Mouse (Mus musculus): ENCODE data around the gene Socs7. TPM values are rescaled to one million over a fixed set of nuclear protein-coding genes. Genes with fewer than 3 reads are reported as not detected.
A peak's percentile ranks its signal among the peaks of the same experiment; 100 is the strongest.

Gene Socs7
- polyA plus RNA-seq, 1 experiment, result 21.1 TPM

DNA sequence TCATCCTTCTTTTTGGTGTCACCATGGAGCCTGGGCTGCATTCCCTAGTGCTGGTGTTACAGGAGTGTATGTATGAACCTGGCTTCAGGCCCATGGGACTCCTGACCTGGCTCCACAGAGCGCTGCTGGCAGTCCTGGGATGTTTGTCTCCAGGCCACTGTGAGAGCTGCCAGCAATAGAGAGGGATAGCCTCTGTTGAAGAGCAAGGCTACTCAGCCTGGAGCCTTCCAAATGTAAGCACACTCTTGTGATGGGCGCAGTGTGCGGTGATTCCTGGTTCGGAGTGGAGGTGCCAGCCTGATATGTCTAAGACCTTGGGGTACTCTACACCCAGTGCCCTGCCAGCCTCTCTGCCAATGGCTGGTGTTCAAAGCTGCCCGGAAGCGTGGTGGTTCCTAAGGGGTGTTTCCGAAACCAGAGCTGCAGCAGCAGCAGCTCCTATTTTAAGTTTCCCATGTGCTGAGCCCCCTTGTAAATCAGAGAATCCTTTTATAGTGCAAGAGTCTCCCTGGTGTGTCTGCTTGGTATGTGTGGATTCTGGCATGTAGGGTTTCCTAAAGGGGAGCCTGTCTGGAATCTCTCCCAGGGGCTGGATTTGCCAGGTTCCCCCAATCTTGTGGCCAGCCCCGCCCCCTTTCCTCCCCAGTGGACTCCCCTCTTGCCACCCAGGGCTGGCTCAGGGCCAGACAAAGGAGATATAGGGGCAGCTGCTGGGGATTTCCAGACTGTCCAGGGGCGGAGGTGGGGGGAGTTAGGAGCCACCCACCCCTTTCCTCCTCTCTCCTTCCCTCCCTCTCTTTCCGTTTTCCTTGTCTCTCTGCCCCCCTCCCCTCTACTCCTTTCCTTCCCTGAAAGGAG is 44.0 kb downstream of the Socs7 start:
- Histone ChIP-seq H3K36me3 (ENCODE audit: control insufficient read depth, insufficient read depth, low read length, poor library complexity, severe bottlenecking) (no peaks in the 10 kb centered on the region), H3K27me3 (ENCODE audit: control insufficient read depth, insufficient read depth, low read length, poor library complexity, severe bottlenecking) (no peaks in the 10 kb centered on the region), H3K9ac (ENCODE audit: low read depth, poor library complexity, severe bottlenecking) (no peak overlapping the region), H3K4me3 (ENCODE audit: low read depth, low read length) (no peak overlapping the region), H3K27ac (ENCODE audit: insufficient read depth, low read length) (no peak overlapping the region), H3K4me1 (ENCODE audit: control insufficient read depth, insufficient read depth, low read length) (peaks cover 11% of the 10 kb centered on the region), H3K9me3 (replicated peaks; ENCODE audit: control insufficient read depth, insufficient read depth, low read length, poor library complexity, severe bottlenecking) (no peaks in the 10 kb centered on the region)
- TF ChIP-seq CTCF (IDR thresholded peaks at IDR 0.05; ENCODE audit: low read depth, low read length), result no peak
- no peak for TF ChIP-seq POLR2A (IDR thresholded peaks at IDR 0.05; ENCODE audit: insufficient read depth, low read length)
- no peak for TF ChIP-seq EP300 (IDR thresholded peaks at IDR 0.05; ENCODE audit: insufficient read depth, low read depth, low read length)

GRCm38 (mm10) chr11:97407456-97407855 is 45.1 kb downstream of the Socs7 start:
- no peaks in the 10 kb centered on the region for H3K27me3 ChIP-seq (ENCODE audit: control insufficient read depth, insufficient read depth, low read length, poor library complexity, severe bottlenecking)

GRCm38 (mm10) chr11:97408171-97408570 is 45.8 kb downstream of the Socs7 start:
- Histone ChIP-seq H3K9ac (ENCODE audit: low read depth, poor library complexity, severe bottlenecking) (no peak overlapping the region), H3K27ac (ENCODE audit: insufficient read depth, low read length) (peak overlapping the region; percentile 77), H3K36me3 (ENCODE audit: control insufficient read depth, insufficient read depth, low read length, poor library complexity, severe bottlenecking) (no peaks in the 10 kb centered on the region), H3K4me1 (ENCODE audit: control insufficient read depth, insufficient read depth, low read length) (peaks cover 10% of the 10 kb centered on the region), H3K4me3 (ENCODE audit: low read depth, low read length) (no peak overlapping the region), H3K27me3 (ENCODE audit: control insufficient read depth, insufficient read depth, low read length, poor library complexity, severe bottlenecking) (no peaks in the 10 kb centered on the region), H3K9me3 (replicated peaks; ENCODE audit: control insufficient read depth, insufficient read depth, low read length, poor library complexity, severe bottlenecking) (no peaks in the 10 kb centered on the region)
- TF ChIP-seq POLR2A (IDR thresholded peaks at IDR 0.05; ENCODE audit: insufficient read depth, low read length) (no peak), CTCF (IDR thresholded peaks at IDR 0.05; ENCODE audit: low read depth, low read length) (peak; percentile 51), EP300 (IDR thresholded peaks at IDR 0.05; ENCODE audit: insufficient read depth, low read depth, low read length) (no peak)

More at GRCm38 (mm10) chr11:97407456-97407855, 45.1 kb downstream of the Socs7 start:
- Histone ChIP-seq H3K9me3 (replicated peaks; ENCODE audit: control insufficient read depth, insufficient read depth, low read length, poor library complexity, severe bottlenecking) (no peaks in the 10 kb centered on the region), H3K4me1 (ENCODE audit: control insufficient read depth, insufficient read depth, low read length) (peaks cover 11% of the 10 kb centered on the region), H3K36me3 (ENCODE audit: control insufficient read depth, insufficient read depth, low read length, poor library complexity, severe bottlenecking) (no peaks in the 10 kb centered on the region), H3K27ac (ENCODE audit: insufficient read depth, low read length) (peak overlapping the region; percentile 77), H3K4me3 (ENCODE audit: low read depth, low read length) (no peak overlapping the region), H3K9ac (ENCODE audit: low read depth, poor library complexity, severe bottlenecking) (no peak overlapping the region)
- TF ChIP-seq CTCF (IDR thresholded peaks at IDR 0.05; ENCODE audit: low read depth, low read length), result no peak
- TF ChIP-seq POLR2A (IDR thresholded peaks at IDR 0.05; ENCODE audit: insufficient read depth, low read length), result no peak
- TF ChIP-seq EP300 (IDR thresholded peaks at IDR 0.05; ENCODE audit: insufficient read depth, low read depth, low read length), result no peak

DNA sequence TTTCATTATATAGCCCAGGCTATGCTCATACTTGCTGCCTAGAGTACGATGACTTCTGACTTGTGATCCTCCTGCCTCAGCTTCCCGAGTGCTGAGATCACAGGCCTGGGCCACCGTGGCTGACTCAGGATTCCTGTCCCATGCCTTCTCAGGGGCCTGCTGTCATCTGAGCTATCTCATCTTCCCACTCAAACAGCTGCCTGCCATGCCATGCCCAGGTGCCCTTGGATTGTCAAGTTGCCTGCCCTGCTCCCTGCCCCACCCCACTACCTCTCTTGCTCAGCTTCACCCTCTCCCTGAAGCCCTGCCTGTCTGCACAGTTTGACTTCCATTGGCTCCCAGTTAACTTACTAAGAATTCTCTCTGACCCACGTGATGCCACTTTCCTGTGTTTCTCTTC is 48.6 kb downstream of the Socs7 start:
- no peak for TF ChIP-seq POLR2A (IDR thresholded peaks at IDR 0.05; ENCODE audit: insufficient read depth, low read length)
- no peak for TF ChIP-seq EP300 (IDR thresholded peaks at IDR 0.05; ENCODE audit: insufficient read depth, low read depth, low read length)
- no peak for TF ChIP-seq CTCF (IDR thresholded peaks at IDR 0.05; ENCODE audit: low read depth, low read length)
- Histone ChIP-seq H3K4me3 (ENCODE audit: low read depth, low read length) (no peak overlapping the region), H3K9me3 (replicated peaks; ENCODE audit: control insufficient read depth, insufficient read depth, low read length, poor library complexity, severe bottlenecking) (no peaks in the 10 kb centered on the region), H3K4me1 (ENCODE audit: control insufficient read depth, insufficient read depth, low read length) (peaks cover 7% of the 10 kb centered on the region), H3K36me3 (ENCODE audit: control insufficient read depth, insufficient read depth, low read length, poor library complexity, severe bottlenecking) (no peaks in the 10 kb centered on the region), H3K9ac (ENCODE audit: low read depth, poor library complexity, severe bottlenecking) (no peak overlapping the region), H3K27ac (ENCODE audit: insufficient read depth, low read length) (peak overlapping the region; percentile 96), H3K27me3 (ENCODE audit: control insufficient read depth, insufficient read depth, low read length, poor library complexity, severe bottlenecking) (no peaks in the 10 kb centered on the region)

GRCm38 (mm10) chr11:97412117-97412516 is 49.8 kb downstream of the Socs7 start:
- H3K4me3 ChIP-seq (ENCODE audit: low read depth, low read length), result peak overlapping the region; percentile 75
- H3K27me3 ChIP-seq (ENCODE audit: control insufficient read depth, insufficient read depth, low read length, poor library complexity, severe bottlenecking), result no peaks in the 10 kb centered on the region
- TF ChIP-seq EP300 (IDR thresholded peaks at IDR 0.05; ENCODE audit: insufficient read depth, low read depth, low read length) (peak; percentile 90), CTCF (IDR thresholded peaks at IDR 0.05; ENCODE audit: low read depth, low read length) (no peak), POLR2A (IDR thresholded peaks at IDR 0.05; ENCODE audit: insufficient read depth, low read length) (peak; percentile 50)
- no peaks in the 10 kb centered on the region for H3K36me3 ChIP-seq (ENCODE audit: control insufficient read depth, insufficient read depth, low read length, poor library complexity, severe bottlenecking)
- H3K9ac ChIP-seq (ENCODE audit: low read depth, poor library complexity, severe bottlenecking), result peak overlapping the region; percentile 45
- peak overlapping the region; percentile 96 for H3K27ac ChIP-seq (ENCODE audit: insufficient read depth, low read length)
- no peaks in the 10 kb centered on the region for H3K9me3 ChIP-seq (replicated peaks; ENCODE audit: control insufficient read depth, insufficient read depth, low read length, poor library complexity, severe bottlenecking)
- peaks cover 7% of the 10 kb centered on the region for H3K4me1 ChIP-seq (ENCODE audit: control insufficient read depth, insufficient read depth, low read length)

GRCm38 (mm10) chr11:97412808-97413347 is 50.5 kb downstream of the Socs7 start:
- Histone ChIP-seq H3K27ac (ENCODE audit: insufficient read depth, low read length) (peak overlapping the region; percentile 93), H3K27me3 (ENCODE audit: control insufficient read depth, insufficient read depth, low read length, poor library complexity, severe bottlenecking) (no peaks in the 10 kb centered on the region), H3K9ac (ENCODE audit: low read depth, poor library complexity, severe bottlenecking) (peak overlapping the region; percentile 58), H3K4me3 (ENCODE audit: low read depth, low read length) (peak overlapping the region; percentile 22; the same call in 1 of the 2 replicates), H3K36me3 (ENCODE audit: control insufficient read depth, insufficient read depth, low read length, poor library complexity, severe bottlenecking) (no peaks in the 10 kb centered on the region), H3K4me1 (ENCODE audit: control insufficient read depth, insufficient read depth, low read length) (peaks cover 7% of the 10 kb centered on the region), H3K9me3 (replicated peaks; ENCODE audit: control insufficient read depth, insufficient read depth, low read length, poor library complexity, severe bottlenecking) (no peaks in the 10 kb centered on the region)
- TF ChIP-seq POLR2A (IDR thresholded peaks at IDR 0.05; ENCODE audit: insufficient read depth, low read length) (no peak), EP300 (IDR thresholded peaks at IDR 0.05; ENCODE audit: insufficient read depth, low read depth, low read length) (no peak), CTCF (IDR thresholded peaks at IDR 0.05; ENCODE audit: low read depth, low read length) (no peak)
